Mouse (Mus musculus): ENCODE measurements around the gene Lpp.

The Lpp gene

DNA sequence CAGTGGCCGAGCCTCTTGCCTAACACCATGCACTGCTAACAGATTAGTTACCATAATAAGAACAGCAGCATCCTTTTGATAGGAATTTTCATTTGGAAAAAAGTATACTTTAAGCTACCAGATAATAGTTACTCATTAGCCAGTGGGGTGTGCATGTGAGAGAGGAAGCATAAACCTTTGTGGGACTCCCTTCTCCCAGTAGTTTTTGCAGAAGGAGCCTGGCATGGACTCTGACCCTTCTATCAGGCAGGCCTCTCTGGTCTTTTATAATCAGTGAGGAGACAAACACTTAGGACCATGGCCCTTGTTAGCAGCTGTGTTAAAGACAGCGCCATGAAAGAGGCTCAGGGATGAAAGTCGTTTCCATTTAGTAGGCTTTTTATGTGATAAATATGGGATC lies 76.0 kb downstream of the Lpp start:
- in situ Hi-C loops (cut with MboI, MseI) = no loop called here

DNA sequence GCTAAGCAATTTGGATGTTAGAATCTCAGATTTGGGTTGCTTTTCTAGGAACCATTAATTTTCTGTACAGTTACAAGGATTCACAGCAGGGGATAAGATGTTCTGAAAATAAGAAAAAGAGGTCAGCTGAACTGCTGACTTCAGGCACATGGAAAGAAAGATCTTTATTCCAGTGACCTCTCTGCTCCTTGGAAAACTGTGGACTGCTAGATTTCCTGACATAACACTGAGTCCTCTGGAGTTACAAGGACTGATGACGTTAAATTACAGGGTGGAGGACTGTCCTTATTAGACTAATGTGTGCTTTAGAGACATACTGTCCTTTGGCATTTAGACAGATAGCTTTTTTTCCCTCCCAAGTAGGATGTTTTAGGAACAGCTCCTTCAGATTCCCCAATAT lies 77.3 kb downstream of the Lpp start:
- in situ Hi-C loops (cut with MboI, MseI) = no loop called here

DNA sequence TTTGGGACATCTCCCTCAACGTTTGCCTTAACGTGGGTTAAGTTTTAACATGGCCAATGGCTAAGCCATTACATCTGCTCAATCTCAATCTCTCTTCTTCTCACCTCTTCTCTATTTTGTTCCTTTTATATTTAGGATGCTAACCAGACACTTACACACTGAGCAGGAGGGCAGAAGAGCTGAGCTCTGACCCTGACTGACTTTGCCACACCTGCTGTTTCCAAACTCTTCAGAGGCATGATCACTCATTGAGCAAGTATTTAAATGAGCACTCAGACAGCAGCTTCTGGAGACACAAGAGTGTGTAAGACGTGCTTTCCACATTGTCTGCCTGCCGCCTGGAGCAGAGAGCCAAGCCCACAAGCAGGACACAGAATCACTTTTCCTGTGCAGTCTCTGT lies 77.7 kb downstream of the Lpp start:
- in situ Hi-C loops (cut with MboI, MseI) = no loop called here

DNA sequence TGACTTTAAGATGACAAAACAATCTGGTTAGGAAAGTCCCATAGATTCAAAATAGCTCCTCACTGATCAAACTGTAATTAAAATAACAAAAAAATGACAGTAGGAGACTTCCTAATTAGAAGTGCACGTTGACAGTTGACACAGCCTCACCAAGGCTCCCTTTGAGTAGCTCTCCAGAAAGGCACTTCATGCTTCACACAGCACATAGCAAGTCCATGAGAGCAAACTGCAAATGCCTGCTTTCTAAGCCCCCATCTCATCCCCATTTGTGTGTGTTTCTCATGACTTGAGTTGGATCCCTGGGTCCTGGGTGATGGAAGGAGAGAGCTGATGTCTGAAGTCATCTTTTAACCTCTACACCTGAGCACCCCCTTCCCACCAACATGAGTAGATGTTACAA lies 78.5 kb downstream of the Lpp start:
- in situ Hi-C loops (cut with MboI, MseI) = no loop called here

GRCm38 (mm10) chr16:24473966-24474365 lies 80.7 kb downstream of the Lpp start:
- in situ Hi-C loops (cut with MboI, MseI) = no loop called here

DNA sequence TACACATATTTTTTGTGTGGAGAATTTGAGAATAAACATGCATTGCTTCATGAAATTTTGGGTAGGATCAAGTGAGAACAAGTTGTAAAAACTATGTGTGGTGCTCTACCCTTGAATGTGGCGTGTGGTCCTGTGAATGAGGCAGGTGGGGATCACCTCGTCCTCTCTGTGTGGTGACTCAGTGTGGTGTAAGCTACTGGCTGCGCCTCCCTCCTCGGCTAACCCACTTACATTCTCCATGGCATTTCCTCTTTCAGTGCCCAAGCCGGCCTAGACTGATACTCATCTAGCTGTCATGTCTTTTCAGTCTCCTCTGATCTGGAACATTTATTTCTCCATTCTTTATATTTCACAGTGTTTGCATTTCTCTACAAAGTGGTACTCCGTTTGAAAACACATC lies 81.5 kb downstream of the Lpp start:
- in situ Hi-C loops (cut with MboI, MseI) = no loop called here

DNA sequence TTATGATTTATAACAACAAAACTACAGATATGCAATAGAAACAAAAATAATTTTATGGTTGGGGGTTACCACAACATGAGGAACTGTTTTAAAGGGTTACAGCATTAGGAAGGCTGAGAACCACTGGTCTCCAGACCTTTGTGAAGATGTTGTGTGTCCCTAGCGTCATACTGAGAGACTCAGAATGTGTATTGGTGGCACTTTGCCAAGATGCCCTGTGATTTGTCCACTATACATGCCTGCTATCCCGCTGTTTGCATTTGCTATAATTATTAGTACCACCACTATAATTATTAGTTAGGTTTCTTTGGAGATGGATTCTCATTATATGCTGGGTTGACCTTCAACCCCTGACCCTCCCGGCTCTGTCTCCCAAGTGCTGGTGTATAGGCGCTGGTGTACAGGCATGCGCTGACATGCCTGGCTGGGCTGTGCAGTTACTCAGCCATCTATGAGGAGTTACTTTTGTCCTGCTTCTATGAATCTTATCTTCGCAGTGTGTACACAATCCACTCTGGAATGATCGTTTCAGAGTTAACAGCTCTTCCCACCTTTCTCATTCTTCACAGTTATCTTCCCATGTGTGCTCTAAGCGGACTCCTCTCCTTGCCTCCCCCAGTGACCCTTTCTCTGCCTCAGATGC lies 82.1 kb downstream of the Lpp start:
- in situ Hi-C loops (cut with MboI, MseI) = no loop called here

GRCm38 (mm10) chr16:24476911-24477401 lies 83.6 kb downstream of the Lpp start:
- in situ Hi-C loops (cut with MboI, MseI) = no loop called here

DNA sequence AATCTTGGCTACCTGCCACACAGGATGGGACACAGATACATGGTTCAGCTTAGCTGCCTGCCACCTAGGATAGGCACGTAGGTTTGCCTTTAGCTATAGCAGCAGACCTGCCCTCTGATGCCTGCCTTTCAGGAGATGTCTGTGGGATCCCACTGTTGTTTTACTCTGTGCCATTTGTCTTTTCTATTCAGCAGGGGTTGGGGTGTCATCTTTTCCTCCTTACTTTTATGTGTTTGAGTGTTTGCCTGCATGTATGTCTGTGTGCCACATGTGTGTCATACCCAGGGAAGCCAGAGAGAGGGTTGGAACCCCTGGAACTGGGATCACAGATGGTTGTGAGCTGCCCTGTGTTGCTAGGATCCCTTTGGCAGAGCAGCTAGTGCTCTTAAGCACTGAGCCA lies 84.7 kb downstream of the Lpp start:
- in situ Hi-C loops (cut with MboI, MseI) = no loop called here

GRCm38 (mm10) chr16:24478851-24479250 lies 85.5 kb downstream of the Lpp start:
- in situ Hi-C loops (cut with MboI, MseI) = no loop called here

DNA sequence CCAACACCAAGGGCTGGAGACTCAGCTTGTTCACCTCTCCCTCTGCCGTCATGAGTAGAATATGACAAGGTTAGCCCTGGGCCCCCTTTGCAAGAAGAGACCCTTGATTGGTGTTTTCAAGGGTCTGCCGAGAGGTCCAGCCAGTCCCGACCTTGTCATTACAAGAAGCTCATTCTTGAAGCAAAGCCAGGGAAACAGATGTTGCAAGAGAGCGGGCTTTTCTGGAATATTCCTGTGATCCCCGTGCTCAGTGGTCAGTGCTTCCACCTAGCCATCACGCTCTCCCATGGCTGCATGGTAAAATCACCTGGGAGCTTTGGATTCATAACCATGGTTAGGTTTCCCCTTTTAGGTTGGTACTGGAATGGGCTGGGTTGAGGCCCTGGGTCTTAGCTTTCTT lies 89.3 kb downstream of the Lpp start:
- in situ Hi-C loops (cut with MboI, MseI) = no loop called here

- in situ Hi-C loops (cut with MboI, MseI) = no loop called here
Observed at GRCm38 (mm10) chr16:24483527-24484101, 90.3 kb downstream of the Lpp start.

GRCm38 (mm10) chr16:24487782-24488241 lies 94.5 kb downstream of the Lpp start:
- in situ Hi-C loops (cut with MboI, MseI) = no loop called here

- in situ Hi-C loops (cut with MboI, MseI) = no loop called here
Observed at GRCm38 (mm10) chr16:24489516-24490285, 96.4 kb downstream of the Lpp start.

- in situ Hi-C loops (cut with MboI, MseI) = no loop called here
Observed at GRCm38 (mm10) chr16:24490751-24491485, 97.6 kb downstream of the Lpp start.

DNA sequence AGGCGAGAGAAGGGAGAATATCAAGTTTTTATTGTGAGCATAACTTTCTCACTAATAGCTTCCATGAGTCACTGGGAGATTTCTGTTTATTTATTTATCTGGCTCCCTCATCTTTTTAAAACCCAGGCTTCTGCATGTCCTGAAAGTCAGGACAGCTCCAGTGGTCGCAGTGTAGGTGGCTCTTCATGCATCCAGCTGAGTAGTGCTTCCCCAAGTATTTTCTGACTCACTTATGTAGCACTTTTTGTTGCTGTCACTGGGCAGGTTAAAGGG lies 98.1 kb downstream of the Lpp start:
- in situ Hi-C loops (cut with MboI, MseI) = no loop called here

- in situ Hi-C loops (cut with MboI, MseI) = no loop called here
Observed at GRCm38 (mm10) chr16:24492194-24492940, 99.1 kb downstream of the Lpp start.

- in situ Hi-C loops (cut with MboI, MseI) = no loop called here
Observed at GRCm38 (mm10) chr16:24494531-24494930, 101.2 kb downstream of the Lpp start.

- in situ Hi-C loops (cut with MboI, MseI) = no loop called here
Observed at GRCm38 (mm10) chr16:24495461-24495860, 102.2 kb downstream of the Lpp start.

DNA sequence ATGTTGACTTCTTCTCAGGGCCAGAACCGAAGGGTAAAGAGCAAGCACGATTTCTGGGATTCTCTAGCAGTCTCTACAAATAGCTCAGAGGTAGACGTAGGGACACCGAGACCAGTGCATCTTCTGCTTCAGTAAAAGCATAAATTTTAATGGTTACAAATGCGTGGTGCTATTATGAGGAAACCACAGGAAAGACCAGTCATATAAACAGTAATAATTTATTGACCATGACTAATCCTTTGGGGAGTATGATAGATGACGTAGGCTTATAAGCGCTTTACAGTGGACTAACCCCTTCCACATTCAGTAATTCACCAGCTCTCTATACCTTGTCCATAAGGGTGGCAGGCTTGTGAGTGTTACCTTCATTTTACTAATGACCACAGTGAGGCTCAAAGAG lies 103.3 kb downstream of the Lpp start:
- in situ Hi-C loops (cut with MboI, MseI) = no loop called here

- in situ Hi-C loops (cut with MboI, MseI) = no loop called here
Observed at GRCm38 (mm10) chr16:24497413-24497812, 104.1 kb downstream of the Lpp start.

Measured in regulatory T cell (primary cell).